Comparison of ENCODE assay signal across 9 mouse cellular contexts in genomic region chr3:84478896-84479292, GRCm38 (mm10). TPM values are rescaled to one million over a fixed set of nuclear protein-coding genes. Genes with fewer than 3 reads are reported as not detected.
DNase-seq lines count a peak whose midpoint lies in the region; ATAC-seq and TF ChIP-seq lines count a peak whose summit lies in the region.
"Had no signal": no experiment of that assay in that cellular context is flagged by ENCODE, and none has a peak within 500 bp of the region (broad histone marks: within the 10 kb centered on the region; RNA-seq: fewer than 3 reads in every experiment).

No protein-coding gene starts in this region.

- H3K4me2 ChIP-seq in lung, embryonic 15.5 days = peak overlapping the region; percentile 97
- H3K4me2 ChIP-seq in limb, embryonic 14.5 days (replicated peaks; ENCODE audit: low read depth, low read length, severe bottlenecking) = peak overlapping the region; percentile 100

- no peaks in the 10 kb centered on the region for H3K9me3 ChIP-seq in lung, embryonic 15.5 days
- H3K9me3 ChIP-seq in erythroblast, embryonic 14.5 days (ENCODE audit: control insufficient read depth, low read length) = no peaks in the 10 kb centered on the region
- no peaks in the 10 kb centered on the region for H3K9me3 ChIP-seq in limb, embryonic 14.5 days (ENCODE audit: control insufficient read depth, low read length)

- peaks cover 39% of the 10 kb centered on the region for H3K4me1 ChIP-seq in lung, embryonic 15.5 days
- peaks cover 62% of the 10 kb centered on the region for H3K4me1 ChIP-seq in erythroblast, embryonic 14.5 days (ENCODE audit: control insufficient read depth)
- H3K4me1 ChIP-seq in limb, embryonic 14.5 days (ENCODE audit: control insufficient read depth, insufficient read depth, low read length) = peaks cover 20% of the 10 kb centered on the region
- H3K4me1 ChIP-seq in olfactory bulb, adult 2 months (ENCODE audit: control insufficient read depth, insufficient read depth, low read length) = peaks cover 13% of the 10 kb centered on the region

- peaks cover 24% of the 10 kb centered on the region for H3K27me3 ChIP-seq in lung, embryonic 15.5 days
- H3K27me3 ChIP-seq in erythroblast, embryonic 14.5 days (ENCODE audit: control insufficient read depth) = peaks cover 50% of the 10 kb centered on the region
- peaks cover 30% of the 10 kb centered on the region for H3K27me3 ChIP-seq in limb, embryonic 14.5 days (ENCODE audit: control insufficient read depth, insufficient read depth, low read length)

- TF ChIP-seq POLR2A in limb, embryonic 14.5 days (IDR thresholded peaks at IDR 0.05; ENCODE audit: borderline replicate concordance, extremely low read depth, insufficient read depth, insufficient read length) = no peak
- TF ChIP-seq POLR2A in olfactory bulb, adult 2 months (IDR thresholded peaks at IDR 0.05; ENCODE audit: insufficient read depth, low read depth, low read length) = no peak

- H3K9ac ChIP-seq in lung, embryonic 15.5 days = peak overlapping the region; percentile 69
- H3K9ac ChIP-seq in limb, embryonic 14.5 days (ENCODE audit: low read depth, low read length, severe bottlenecking) = peak overlapping the region; percentile 65

- peak overlapping the region; percentile 37; the same call in 1 of the 2 replicates for H3K27ac ChIP-seq in lung, embryonic 15.5 days
- no peak overlapping the region for H3K27ac ChIP-seq in limb, embryonic 14.5 days (replicated peaks; ENCODE audit: low read depth, low read length)
- H3K27ac ChIP-seq in olfactory bulb, adult 2 months (ENCODE audit: insufficient read depth, low read depth, low read length) = no peak overlapping the region

- intact Hi-C loops in left cerebral cortex, postnatal 4 days (cut with DNase I) = no loop called here

- TF ChIP-seq CTCF in olfactory bulb, adult 2 months (IDR thresholded peaks at IDR 0.05; ENCODE audit: insufficient read depth, low read depth, low read length) = no peak

- H3K4me3 ChIP-seq in lung, embryonic 15.5 days = peak overlapping the region; percentile 68
- peak overlapping the region; percentile 74 for H3K4me3 ChIP-seq in erythroblast, embryonic 14.5 days (replicated peaks)
- H3K4me3 ChIP-seq in limb, embryonic 14.5 days (replicated peaks; ENCODE audit: low read length) = peak overlapping the region; percentile 64
- H3K4me3 ChIP-seq in olfactory bulb, adult 2 months (ENCODE audit: insufficient read depth, low read depth, low read length) = peak overlapping the region; percentile 54

- DNase-seq in lung, postnatal 14 days = no peak
- DNase-seq in limb, embryonic 14.5 days (ENCODE audit: low spot score) = no peak
- no peak for DNase-seq in left cerebral cortex, postnatal 4 days
- DNase-seq in spleen, adult 12 weeks (ENCODE audit: low spot score) = no peak

- ATAC-seq in lung, embryonic 15.5 days (ENCODE audit: borderline replicate concordance, extremely low read depth, low FRiP score, low TSS enrichment) = no peak
- no peak for ATAC-seq in limb, embryonic 14.5 days (ENCODE audit: low FRiP score, low read depth)
- no peak for ATAC-seq in megakaryocyte-erythroid progenitor cell, adult 5-6 weeks (replicated peaks; ENCODE audit: low FRiP score, low TSS enrichment, poor library complexity, severe bottlenecking)
- ATAC-seq: activated CD4-positive, CD25-positive, alpha-beta regulatory T cell, adult 4 months had no signal

- 6% methylated on average over 12 of the region's 12 CpGs for WGBS in lung, embryonic 15.5 days
- 4% methylated on average over 12 of the region's 12 CpGs for WGBS in limb, embryonic 14.5 days
- WGBS in olfactory bulb, adult 2 months = 45% methylated on average over 12 of the region's 12 CpGs

- H3K36me3 ChIP-seq in lung, embryonic 15.5 days = no peaks in the 10 kb centered on the region
- peaks cover 47% of the 10 kb centered on the region for H3K36me3 ChIP-seq in erythroblast, embryonic 14.5 days (ENCODE audit: control insufficient read depth)
- H3K36me3 ChIP-seq in limb, embryonic 14.5 days (ENCODE audit: control insufficient read depth, insufficient read depth, low read length) = no peaks in the 10 kb centered on the region

RNA-seq across cellular contexts. Expression of gene Fhdc1, which starts 1.3 kb away (rescaled TPM):
- polyA plus RNA-seq in lung, embryonic 15.5 days (2015; fragmentation: Nextera tagmentation; extraction: Ambion mirVana) = 13.9 and 14.9 TPM in 2 replicates
- 47.7 and 62.0 TPM in 2 replicates for polyA plus RNA-seq in erythroblast, embryonic 14.5 days (2012)
- 2.7 and 2.9 TPM in 2 replicates for polyA plus RNA-seq in limb, embryonic 14.5 days (2012; rRNA removed)
- 6.0 and 7.5 TPM in 2 replicates for polyA plus RNA-seq in limb, embryonic 14.5 days (2014; fragmentation: Nextera tagmentation; extraction: Ambion mirVana)
- not detected in 2 replicates for polyA plus RNA-seq in olfactory bulb, adult 2 months (2012; ENCODE audit: insufficient read depth, insufficient read length, low replicate concordance, missing spikeins)
- total RNA-seq in left cerebral cortex, postnatal 4 days (2021) = 1 to 10 TPM; 3.3 to 5.2 TPM
- total RNA-seq in megakaryocyte-erythroid progenitor cell, adult 5-6 weeks (2014; fragmentation: Nextera tagmentation) = 0.59 and 0.79 TPM in 2 replicates
- total RNA-seq in megakaryocyte-erythroid progenitor cell, adult 5-6 weeks (2017) = 1.6 and 2.0 TPM in 2 replicates
